Mouse (Mus musculus): ENCODE results near the gene Prkra.
A peak's percentile ranks its signal among the peaks of the same experiment; 100 is the strongest.

Prkra gene

GRCm38 (mm10) chr2:76647883-76648570, at the start of gene Prkra, which contains the start of gene Pjvk:
TSS of gene Prkra (minus strand) at chr2:76648015.
TSS of gene Pjvk (plus strand) at chr2:76648476.
- DNase-seq (ENCODE audit: low spot score): peak; percentile 95

GRCm38 (mm10) chr2:76695290-76695689, 47.5 kb upstream of the Prkra start:
- DNase-seq (ENCODE audit: low spot score): no peak

GRCm38 (mm10) chr2:76693765-76694164, 46.0 kb upstream of the Prkra start:
- peak; percentile 52 for DNase-seq (ENCODE audit: low spot score)

GRCm38 (mm10) chr2:76690436-76691204, 42.8 kb upstream of the Prkra start:
- peak; percentile 67 for DNase-seq (ENCODE audit: low spot score)

GRCm38 (mm10) chr2:76688162-76688561, 40.3 kb upstream of the Prkra start:
- DNase-seq (ENCODE audit: low spot score): peak; percentile 58

- no peak for DNase-seq (ENCODE audit: low spot score)
These were observed 39.8 kb upstream of the Prkra start for GRCm38 (mm10) chr2:76687608-76688007.

GRCm38 (mm10) chr2:76686986-76687385, 39.2 kb upstream of the Prkra start:
- no peak for DNase-seq (ENCODE audit: low spot score)

- no peak for DNase-seq (ENCODE audit: low spot score)
These were observed 34.5 kb upstream of the Prkra start for GRCm38 (mm10) chr2:76682301-76682700.

- DNase-seq (ENCODE audit: low spot score): no peak
These were observed 28.8 kb upstream of the Prkra start for GRCm38 (mm10) chr2:76676401-76677226.

- no peak for DNase-seq (ENCODE audit: low spot score)
These were observed 28.1 kb upstream of the Prkra start for GRCm38 (mm10) chr2:76675949-76676348.

- peak; percentile 51 for DNase-seq (ENCODE audit: low spot score)
These were observed 27.6 kb upstream of the Prkra start for GRCm38 (mm10) chr2:76675451-76675850.

GRCm38 (mm10) chr2:76674725-76675427, 27.1 kb upstream of the Prkra start, which contains the start of gene Plekha3:
TSS of gene Plekha3 (plus strand) at chr2:76675281.
- peak; percentile 85 for DNase-seq (ENCODE audit: low spot score)

- DNase-seq (ENCODE audit: low spot score): peak; percentile 68
These were observed 25.8 kb upstream of the Prkra start for GRCm38 (mm10) chr2:76673472-76674081.

GRCm38 (mm10) chr2:76672966-76673392, 25.2 kb upstream of the Prkra start, which contains the start of gene Fkbp7:
TSS of gene Fkbp7 (minus strand) at chr2:76673116.
- DNase-seq (ENCODE audit: low spot score): peak; percentile 88

GRCm38 (mm10) chr2:76672134-76672745, 24.4 kb upstream of the Prkra start:
- no peak for DNase-seq (ENCODE audit: low spot score)

GRCm38 (mm10) chr2:76671641-76672040, 23.8 kb upstream of the Prkra start:
- no peak for DNase-seq (ENCODE audit: low spot score)

- DNase-seq (ENCODE audit: low spot score): no peak
These were observed 19.4 kb upstream of the Prkra start for GRCm38 (mm10) chr2:76667200-76667599.

- no peak for DNase-seq (ENCODE audit: low spot score)
These were observed 17.7 kb upstream of the Prkra start for GRCm38 (mm10) chr2:76665531-76665930.

GRCm38 (mm10) chr2:76659419-76659818, 11.6 kb upstream of the Prkra start:
- no peak for DNase-seq (ENCODE audit: low spot score)

GRCm38 (mm10) chr2:76658551-76658950, 10.7 kb upstream of the Prkra start:
- no peak for DNase-seq (ENCODE audit: low spot score)

GRCm38 (mm10) chr2:76655982-76656381, 8.2 kb upstream of the Prkra start:
- DNase-seq (ENCODE audit: low spot score): no peak
